Mouse (Mus musculus) heart, adult 2 months (tissue): ENCODE results near the gene Sigirr.

Source experiments
- CTCF ChIP-seq: fragments of 200-600 bp; IDR thresholded peaks from 2 replicates; pipeline ENCODE4 v1.8.1; 2022; ENCODE audit warnings: antibody characterized with exemption, mild to moderate bottlenecking, moderate library complexity
- EP300 ChIP-seq: fragments of 200-500 bp; IDR thresholded peaks from 2 replicates; pipeline ENCODE4 v1.6.1; 2011; ENCODE audit warnings: low read depth, low read length, control low read depth; ENCODE audit not compliant: insufficient read depth
- POLR2A ChIP-seq: fragments of 200-500 bp; IDR thresholded peaks from 2 replicates; pipeline ENCODE4 v1.6.1; 2011; ENCODE audit warnings: mild to moderate bottlenecking, low read depth, low read length, control low read depth; ENCODE audit not compliant: insufficient read depth

- TF ChIP-seq CTCF (no peak), POLR2A (no peak), EP300 (no peak)
Measured at GRCm38 (mm10) chr7:141131904-141132755, 31.8 kb upstream of the Sigirr start.
